Comparison of ENCODE assay signal across 28 mouse cellular contexts in genomic region chr5:64917721-64918120, GRCm38 (mm10). TPM values are rescaled to one million over a fixed set of nuclear protein-coding genes. Genes with fewer than 3 reads are reported as not detected.
DNase-seq lines count a peak whose midpoint lies in the region; ATAC-seq and TF ChIP-seq lines count a peak whose summit lies in the region.
"Had no signal": no experiment of that assay in that cellular context is flagged by ENCODE, and none has a peak within 500 bp of the region (broad histone marks: within the 10 kb centered on the region; RNA-seq: fewer than 3 reads in every experiment).

No protein-coding gene starts in this region.

- H3K27me3 ChIP-seq in heart, adult 2 months (ENCODE audit: control insufficient read depth, insufficient read depth, low read length) = no peaks in the 10 kb centered on the region
- no peaks in the 10 kb centered on the region for H3K27me3 ChIP-seq in hindbrain, embryonic 13.5 days
- H3K27me3 ChIP-seq: embryonic facial prominence, embryonic 13.5 days; forebrain, embryonic 13.5 days; heart, embryonic 12.5 days; liver, embryonic 12.5 days; stomach, embryonic 15.5 days had no signal

- no peak for ATAC-seq in hindbrain, embryonic 13.5 days (ENCODE audit: low FRiP score)
- ATAC-seq: forebrain, embryonic 13.5 days; hindbrain, postnatal 0 days; liver, embryonic 12.5 days had no signal

- no peak for TF ChIP-seq CTCF in heart, adult 2 months (IDR thresholded peaks at IDR 0.05)

- intact Hi-C loops in heart, adult 2 months (cut with DNase I) = no loop called here

- no peak for TF ChIP-seq EP300 in heart, adult 2 months (IDR thresholded peaks at IDR 0.05; ENCODE audit: insufficient read depth, low read depth, low read length)

- no peak for TF ChIP-seq POLR2A in heart, adult 2 months (IDR thresholded peaks at IDR 0.05; ENCODE audit: insufficient read depth, low read depth, low read length)

- H3K79me2 ChIP-seq in heart, adult 2 months (replicated peaks; ENCODE audit: control insufficient read depth, insufficient read depth, low read length) = no peaks in the 10 kb centered on the region

- WGBS in heart, adult 2 months = 93% methylated on average over 11 of the region's 11 CpGs
- WGBS in large intestine, adult 2 months = 23% methylated on average over 11 of the region's 11 CpGs
- 96% methylated on average over 11 of the region's 11 CpGs for WGBS in hindbrain, embryonic 13.5 days

- H3K4me3 ChIP-seq in heart, adult 2 months = no peak overlapping the region
- no peak overlapping the region for H3K4me3 ChIP-seq in hindbrain, embryonic 13.5 days
- H3K4me3 ChIP-seq: embryonic facial prominence, embryonic 13.5 days; erythroblast, embryonic 14.5 days; forebrain, embryonic 13.5 days; gastrocnemius, adult 2 months; heart, embryonic 12.5 days; hindbrain, embryonic 10.5 days; liver, embryonic 12.5 days; stomach, embryonic 15.5 days had no signal

- no peaks in the 10 kb centered on the region for H3K36me3 ChIP-seq in heart, adult 2 months (ENCODE audit: control insufficient read depth, insufficient read depth, low read length)
- H3K36me3 ChIP-seq in hindbrain, embryonic 13.5 days = no peaks in the 10 kb centered on the region
- H3K36me3 ChIP-seq: embryonic facial prominence, embryonic 13.5 days; heart, embryonic 12.5 days; hindbrain, embryonic 10.5 days; liver, embryonic 12.5 days; stomach, embryonic 15.5 days had no signal

- peak; percentile 31 for DNase-seq in heart, adult 11 months
- DNase-seq in heart, adult 2 months = no peak
- DNase-seq in CD4-positive, CD25-positive, alpha-beta regulatory T cell, adult 2 months (ENCODE audit: low read depth, low spot score) = peak; percentile 72
- DNase-seq in large intestine, adult 2 months (ENCODE audit: low read depth, low spot score) = peak; percentile 77
- peak; percentile 57 for DNase-seq in naive thymus-derived CD4-positive, alpha-beta T cell, adult 2 months (ENCODE audit: low read depth)
- no peak for DNase-seq in cerebellum, adult 9-11 months
- DNase-seq: adrenal gland, postnatal 10 days; cerebellum, adult 18-20 months; cerebellum, postnatal 25 days; gastrocnemius, adult 2 months; heart, postnatal 10 days; kidney, adult 9 months; kidney, postnatal 36 days; lung, adult 18-20 months; lung, postnatal 10 days; right cerebral cortex, postnatal 14 days; thymus, postnatal 25 days had no signal

- H3K4me2 ChIP-seq in hindbrain, embryonic 13.5 days = no peak overlapping the region
- H3K4me2 ChIP-seq: embryonic facial prominence, embryonic 13.5 days; forebrain, embryonic 13.5 days; heart, embryonic 12.5 days; liver, embryonic 12.5 days; midbrain, embryonic 11.5 days; stomach, embryonic 15.5 days had no signal

- peaks cover 8% of the 10 kb centered on the region for H3K9me3 ChIP-seq in hindbrain, embryonic 13.5 days
- H3K9me3 ChIP-seq: liver, embryonic 12.5 days; stomach, embryonic 15.5 days had no signal

- no peak overlapping the region for H3K27ac ChIP-seq in heart, adult 2 months
- H3K27ac ChIP-seq in hindbrain, embryonic 13.5 days = no peak overlapping the region
- H3K27ac ChIP-seq: embryonic facial prominence, embryonic 13.5 days; forebrain, embryonic 13.5 days; gastrocnemius, adult 2 months; hindbrain, embryonic 10.5 days; hindbrain, postnatal 0 days; liver, embryonic 12.5 days; stomach, embryonic 15.5 days had no signal

- H3K9ac ChIP-seq in heart, adult 2 months (ENCODE audit: low read depth, low read length) = no peak overlapping the region
- H3K9ac ChIP-seq in hindbrain, embryonic 13.5 days = no peak overlapping the region
- H3K9ac ChIP-seq: embryonic facial prominence, embryonic 13.5 days; forebrain, embryonic 13.5 days; heart, embryonic 12.5 days; liver, embryonic 12.5 days; stomach, embryonic 15.5 days had no signal

- H3K4me1 ChIP-seq in heart, adult 2 months (ENCODE audit: control insufficient read depth, insufficient read depth, low read length) = no peaks in the 10 kb centered on the region
- H3K4me1 ChIP-seq in hindbrain, embryonic 13.5 days (replicated peaks) = no peaks in the 10 kb centered on the region
- H3K4me1 ChIP-seq: embryonic facial prominence, embryonic 13.5 days; forebrain, embryonic 13.5 days; heart, embryonic 12.5 days; hindbrain, embryonic 10.5 days; liver, embryonic 12.5 days; stomach, embryonic 15.5 days had no signal

RNA-seq across cellular contexts. Expression of gene Tlr1, which starts 15.6 kb away (rescaled TPM):
- total RNA-seq in heart, adult 2 months (2021) = under 1 TPM; 0.32 to 0.63 TPM
- 1.00 and 1.0 TPM in 2 replicates for polyA plus RNA-seq in heart, adult 2 months (2012; rRNA removed)
- 6.0 and 7.7 TPM in 2 replicates for polyA plus RNA-seq in large intestine, adult 2 months (2012; rRNA removed)
- polyA plus RNA-seq in hindbrain, embryonic 13.5 days (2015; fragmentation: Nextera tagmentation; extraction: Ambion mirVana) = 0.36 and 0.39 TPM in 2 replicates
- total RNA-seq: MEL had no signal
- polyA plus RNA-seq: erythroblast, embryonic 14.5 days had no signal

RNA-seq across cellular contexts. Expression of gene Tlr6, which starts 42.2 kb away (rescaled TPM):
- total RNA-seq in heart, adult 2 months (2021) = under 1 TPM; 0.52 to 0.96 TPM
- 0.21 and 0.64 TPM in 2 replicates for polyA plus RNA-seq in heart, adult 2 months (2012; rRNA removed)
- 0.64 and 1.0 TPM in 2 replicates for polyA plus RNA-seq in large intestine, adult 2 months (2012; rRNA removed)
- polyA plus RNA-seq in hindbrain, embryonic 13.5 days (2015; fragmentation: Nextera tagmentation; extraction: Ambion mirVana) = 0.42 and 0.57 TPM in 2 replicates
- polyA plus RNA-seq: erythroblast, embryonic 14.5 days had no signal

RNA-seq across cellular contexts. Expression of gene Fam114a1, which starts 52.1 kb away (rescaled TPM):
- total RNA-seq in heart, adult 2 months (2021) = 10 to 100 TPM; 13.3 to 16.7 TPM
- polyA plus RNA-seq in heart, adult 2 months (2012; rRNA removed) = 10.7 and 23.9 TPM in 2 replicates
- 16.8 and 24.0 TPM in 2 replicates for polyA plus RNA-seq in large intestine, adult 2 months (2012; rRNA removed)
- polyA plus RNA-seq in hindbrain, embryonic 13.5 days (2015; fragmentation: Nextera tagmentation; extraction: Ambion mirVana) = 11.8 and 13.3 TPM in 2 replicates
- total RNA-seq: MEL had no signal
- polyA plus RNA-seq: erythroblast, embryonic 14.5 days had no signal

Comparison
In these comparisons a context has a peak if more than half of its experiments do, and no peak if none do; other contexts are left out.
1. DNase-seq: peak in heart, adult 11 months (single experiment), CD4-positive, CD25-positive, alpha-beta regulatory T cell, adult 2 months (single experiment), large intestine, adult 2 months (single experiment) and naive thymus-derived CD4-positive, alpha-beta T cell, adult 2 months (single experiment); none in heart, adult 2 months (0 of 2) and cerebellum, adult 9-11 months (single experiment).